Mouse (Mus musculus) erythroblast, embryonic 14.5 days (primary cell): ENCODE results near the gene Lrpprc. TPM values are rescaled to one million over a fixed set of nuclear protein-coding genes. Genes with fewer than 3 reads are reported as not detected.

Source experiments
- H3K27me3 ChIP-seq: 2 replicates; pipeline ENCODE4 v1.6.1; 2012; ENCODE audit warnings: inconsistent platforms; ENCODE audit not compliant: control insufficient read depth
- H3K36me3 ChIP-seq: 2 replicates; pipeline ENCODE4 v1.6.1; 2012; ENCODE audit warnings: mild to moderate bottlenecking, inconsistent platforms; ENCODE audit not compliant: control insufficient read depth
- H3K4me1 ChIP-seq: 2 replicates; pipeline ENCODE4 v1.6.1; 2012; ENCODE audit warnings: inconsistent platforms; ENCODE audit not compliant: control insufficient read depth
- H3K4me3 ChIP-seq: replicated peaks from 2 replicates; pipeline ENCODE3; 2012; ENCODE audit warnings: moderate library complexity, mild to moderate bottlenecking, inconsistent platforms
- H3K9me3 ChIP-seq: 2 replicates; pipeline ENCODE4 v1.6.1; 2012; ENCODE audit warnings: low read length, inconsistent platforms, mixed read lengths; ENCODE audit not compliant: control insufficient read depth
- GATA1 ChIP-seq: IDR thresholded peaks from 2 replicates; pipeline ENCODE4 v1.6.1; 2012; ENCODE audit warnings: low read length, inconsistent platforms, mixed read lengths
- TAL1 ChIP-seq: IDR thresholded peaks from 3 replicates; pipeline ENCODE4 v1.6.1; 2012; ENCODE audit warnings: low read length, inconsistent platforms, mixed read lengths
- polyA plus RNA-seq: library from polyadenylated mRNA; stranded (reverse); fragments of >175 nt; gene quantifications from 2 replicates; pipeline ENCODE4 v1.2.3, GENCODE M21; 2012

The Lrpprc gene
- polyA plus RNA-seq, 1 experiment = 0.31 TPM

DNA sequence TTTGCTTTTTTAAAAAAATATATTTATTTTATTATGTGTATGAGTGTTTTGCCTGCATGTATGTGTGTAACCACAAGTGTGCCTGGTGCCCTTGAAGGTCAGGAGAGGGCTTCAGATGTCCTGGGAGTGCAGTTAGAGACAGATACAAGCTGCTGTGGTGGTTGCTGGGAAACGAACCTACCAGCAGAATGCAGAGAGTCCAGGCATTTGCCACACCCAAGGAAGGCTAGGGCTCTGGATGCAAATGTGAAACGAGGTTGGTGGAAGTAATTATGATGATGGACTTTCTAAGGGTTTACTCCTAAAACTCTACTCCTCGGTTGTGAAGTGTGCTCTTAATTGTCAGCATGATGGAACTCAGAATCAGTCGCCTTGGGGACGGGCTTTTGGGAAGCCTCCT lies 1.4 kb upstream of the Lrpprc start:
- Histone ChIP-seq H3K9me3 (no peaks in the 10 kb centered on the region), H3K27me3 (no peaks in the 10 kb centered on the region), H3K4me3 (peak overlapping the region; percentile 86), H3K36me3 (peaks cover 34% of the 10 kb centered on the region), H3K4me1 (peaks cover 51% of the 10 kb centered on the region)
- no peak for TF ChIP-seq TAL1
- TF ChIP-seq GATA1 = no peak

DNA sequence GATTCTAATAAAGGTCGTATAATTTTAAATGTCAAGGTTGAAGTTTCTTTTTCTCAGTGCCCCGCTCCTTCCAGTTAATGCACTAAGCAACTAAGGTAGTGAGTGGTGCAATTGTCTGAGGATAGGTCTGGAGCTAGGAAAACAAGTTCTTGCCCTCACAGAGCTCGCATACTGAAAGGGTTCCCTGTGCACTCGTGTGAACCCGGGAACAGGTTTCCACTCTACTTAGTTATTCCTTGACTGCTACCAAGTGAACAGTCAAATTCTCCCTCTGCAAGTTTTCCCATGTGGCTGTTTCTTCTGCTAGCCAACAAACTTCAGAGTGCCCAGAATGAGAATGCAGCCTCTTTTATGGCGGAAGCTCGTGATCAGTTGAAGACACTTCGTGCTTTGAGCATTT lies 567 bp upstream of the Lrpprc start:
- no peaks in the 10 kb centered on the region for H3K27me3 ChIP-seq
- no peaks in the 10 kb centered on the region for H3K9me3 ChIP-seq
- peaks cover 42% of the 10 kb centered on the region for H3K36me3 ChIP-seq
- H3K4me1 ChIP-seq = peaks cover 56% of the 10 kb centered on the region
- TF ChIP-seq TAL1 (no peak), GATA1 (no peak)
- peak overlapping the region; percentile 86 for H3K4me3 ChIP-seq

DNA sequence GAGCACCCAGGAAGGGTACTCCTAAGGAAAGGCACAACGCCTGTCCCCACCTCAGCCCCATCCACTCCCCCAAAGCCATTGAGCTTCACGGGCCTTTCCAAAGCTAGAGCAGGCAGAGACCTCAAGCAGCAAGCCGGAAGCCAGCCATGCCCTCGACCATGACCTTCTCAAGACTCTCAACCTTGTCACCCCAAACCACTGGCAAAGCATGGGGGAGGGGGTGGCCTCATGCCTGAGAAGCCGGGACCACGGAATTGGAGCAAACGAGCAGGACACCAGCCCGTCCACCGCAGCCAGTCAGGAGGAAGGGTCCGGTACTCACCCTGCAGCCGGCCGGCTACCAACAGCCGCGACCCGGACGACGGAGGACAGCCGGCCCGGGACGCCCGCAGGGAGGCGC lies 546 bp downstream of the Lrpprc start:
- peak overlapping the region; percentile 86 for H3K4me3 ChIP-seq
- TF ChIP-seq TAL1 (no peak), GATA1 (no peak)
- peaks cover 60% of the 10 kb centered on the region for H3K4me1 ChIP-seq
- H3K27me3 ChIP-seq = no peaks in the 10 kb centered on the region
- peaks cover 53% of the 10 kb centered on the region for H3K36me3 ChIP-seq
- no peaks in the 10 kb centered on the region for H3K9me3 ChIP-seq

DNA sequence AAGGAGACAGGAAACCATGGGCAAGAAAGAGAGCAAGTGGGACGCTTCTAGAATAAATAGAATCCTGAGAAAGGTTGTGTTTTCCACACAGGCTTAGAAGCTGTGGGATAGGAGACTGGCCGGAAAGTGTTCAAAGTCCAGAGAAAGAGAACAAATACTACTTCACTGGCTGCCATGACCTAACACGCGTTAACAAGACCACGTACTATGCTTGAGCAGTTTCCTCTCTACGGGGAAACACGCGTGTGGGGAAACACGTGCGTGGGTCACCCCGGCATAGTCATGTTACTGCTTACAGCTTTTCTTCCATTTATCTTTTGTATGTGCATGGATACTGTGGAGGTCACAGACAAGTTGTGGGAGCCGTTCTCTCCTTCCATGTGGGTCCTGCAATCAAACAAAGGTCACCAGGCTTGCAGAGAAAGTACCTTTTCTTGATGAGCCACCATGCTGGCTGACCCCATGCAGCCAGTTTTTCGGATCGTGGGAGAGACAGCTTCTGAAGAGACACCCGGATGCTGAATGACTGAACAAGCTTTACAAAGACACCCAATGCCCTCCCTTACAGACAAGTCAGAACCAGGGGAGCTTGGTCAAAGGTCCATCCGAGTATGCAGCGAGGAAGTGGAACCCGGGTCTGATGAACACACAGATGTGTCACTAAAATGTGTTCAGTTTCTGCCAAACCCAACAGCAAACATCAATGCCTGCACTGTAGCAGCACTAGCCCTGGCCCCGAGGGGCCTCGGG lies 2.0 kb downstream of the Lrpprc start:
- H3K27me3 ChIP-seq = no peaks in the 10 kb centered on the region
- peak overlapping the region; percentile 86 for H3K4me3 ChIP-seq
- H3K9me3 ChIP-seq = no peaks in the 10 kb centered on the region
- H3K36me3 ChIP-seq = peaks cover 57% of the 10 kb centered on the region
- peaks cover 61% of the 10 kb centered on the region for H3K4me1 ChIP-seq
- TF ChIP-seq GATA1 = no peak
- no peak for TF ChIP-seq TAL1

DNA sequence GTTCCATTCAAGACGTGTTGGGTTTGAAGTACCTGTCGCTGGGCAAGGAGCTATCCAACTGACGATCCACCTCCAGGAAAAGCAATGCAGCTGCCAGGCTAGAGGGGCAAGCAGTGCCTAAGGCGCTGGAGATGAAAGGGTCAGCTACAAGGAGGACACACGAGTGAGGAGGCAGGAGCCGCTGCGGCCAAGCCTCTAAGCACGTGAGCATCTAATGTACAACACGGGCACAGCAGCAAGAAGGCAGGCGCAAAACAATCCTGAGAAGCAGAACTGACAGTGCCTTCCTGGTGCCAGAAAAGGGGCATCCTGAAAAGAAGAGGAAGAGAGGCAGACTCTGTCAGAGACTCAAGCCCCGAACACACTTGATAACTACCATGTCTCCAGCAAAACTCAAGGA lies 3.1 kb downstream of the Lrpprc start:
- TF ChIP-seq GATA1 = no peak
- no peak for TF ChIP-seq TAL1
- Histone ChIP-seq H3K4me1 (peaks cover 62% of the 10 kb centered on the region), H3K27me3 (no peaks in the 10 kb centered on the region), H3K9me3 (no peaks in the 10 kb centered on the region), H3K36me3 (peaks cover 58% of the 10 kb centered on the region), H3K4me3 (no peak overlapping the region)

DNA sequence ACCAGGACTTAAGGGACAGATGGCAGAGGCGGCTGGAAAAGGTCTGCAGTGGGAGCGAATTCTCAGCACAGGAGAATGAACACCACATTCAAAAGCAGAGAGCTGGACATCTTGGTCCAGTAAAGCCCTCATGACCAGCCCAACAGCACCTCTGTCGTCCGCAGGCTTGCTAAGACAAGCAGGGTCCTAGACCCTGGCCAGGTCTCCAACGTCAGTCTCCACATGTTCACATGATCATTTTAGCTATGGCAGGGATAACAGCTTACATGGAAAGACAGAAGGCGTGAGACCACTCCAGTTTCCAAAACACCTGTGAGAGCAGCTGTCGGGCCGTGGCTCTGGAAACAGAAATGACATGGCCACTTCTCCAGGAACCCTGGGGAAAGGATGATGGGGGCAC lies 3.7 kb downstream of the Lrpprc start:
- peaks cover 63% of the 10 kb centered on the region for H3K36me3 ChIP-seq

DNA sequence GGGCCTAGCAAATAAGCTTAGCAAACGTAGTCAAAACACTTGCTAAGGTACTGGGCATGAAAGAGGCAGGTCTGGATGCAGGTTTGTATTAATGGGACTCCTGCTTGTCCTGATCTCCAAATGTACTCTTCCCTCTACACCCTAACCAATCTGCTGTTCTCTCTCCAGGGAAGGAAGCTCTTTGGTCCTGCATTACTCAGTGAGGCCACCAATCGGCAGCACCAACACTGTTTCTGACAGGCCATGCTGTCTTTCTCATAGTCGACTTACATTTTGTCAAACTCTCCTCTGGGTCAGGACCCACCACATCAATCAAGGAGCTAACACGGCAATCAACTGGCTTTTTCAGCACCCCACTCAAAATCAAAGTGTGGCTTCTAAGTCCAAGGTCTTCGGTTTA lies 5.4 kb downstream of the Lrpprc start:
- Histone ChIP-seq H3K9me3 (no peaks in the 10 kb centered on the region), H3K4me1 (peaks cover 68% of the 10 kb centered on the region), H3K4me3 (no peak overlapping the region), H3K36me3 (peaks cover 79% of the 10 kb centered on the region), H3K27me3 (no peaks in the 10 kb centered on the region)
- no peak for TF ChIP-seq GATA1
- no peak for TF ChIP-seq TAL1

More for the DNA sequence above, 3.7 kb downstream of the Lrpprc start:
- H3K27me3 ChIP-seq = no peaks in the 10 kb centered on the region
- no peaks in the 10 kb centered on the region for H3K9me3 ChIP-seq
- H3K4me3 ChIP-seq = no peak overlapping the region
- no peak for TF ChIP-seq GATA1
- no peak for TF ChIP-seq TAL1
- H3K4me1 ChIP-seq = peaks cover 62% of the 10 kb centered on the region

DNA sequence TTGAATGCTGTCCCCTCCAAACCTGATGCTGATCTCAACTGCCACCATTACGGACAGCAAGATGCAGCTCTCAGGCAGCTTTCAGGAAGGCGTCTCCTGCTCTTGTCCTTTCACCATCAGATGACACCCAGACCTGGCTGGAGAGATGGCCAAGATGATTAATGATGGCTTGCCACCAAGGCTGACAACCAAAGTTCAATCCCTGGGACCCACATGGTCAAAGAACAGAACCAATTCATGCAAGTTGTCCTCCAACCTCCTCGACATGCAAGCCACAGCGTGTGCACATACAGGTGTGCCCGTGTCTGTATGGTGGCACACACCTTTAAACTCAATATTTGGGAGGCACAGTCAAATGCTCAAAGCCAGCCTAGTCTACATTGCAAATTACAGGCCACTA lies 7.1 kb downstream of the Lrpprc start:
- no peaks in the 10 kb centered on the region for H3K27me3 ChIP-seq
- H3K4me1 ChIP-seq = peaks cover 68% of the 10 kb centered on the region
- no peaks in the 10 kb centered on the region for H3K9me3 ChIP-seq
- peaks cover 85% of the 10 kb centered on the region for H3K36me3 ChIP-seq
- no peak overlapping the region for H3K4me3 ChIP-seq
- TF ChIP-seq TAL1 (no peak), GATA1 (no peak)

DNA sequence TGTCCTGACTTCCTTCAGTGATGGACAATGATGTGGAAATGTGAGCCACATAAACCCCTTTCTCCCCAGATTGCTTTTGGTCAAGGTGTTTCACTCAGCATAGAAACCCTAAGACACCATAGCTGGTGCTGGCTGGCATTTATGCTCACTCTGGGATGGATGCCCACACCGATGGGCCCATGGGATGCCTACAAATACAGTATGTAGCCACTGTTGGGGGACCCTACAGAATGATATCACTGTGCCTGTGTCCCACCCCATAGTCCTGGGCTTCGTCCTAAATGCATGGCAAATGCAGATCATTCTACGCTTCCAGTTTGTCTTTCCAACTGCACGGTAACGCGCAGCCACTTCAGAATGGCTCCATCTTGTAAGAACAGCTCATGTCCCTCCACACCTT lies 10.3 kb downstream of the Lrpprc start:
- Histone ChIP-seq H3K36me3 (peaks cover 65% of the 10 kb centered on the region), H3K4me1 (peaks cover 83% of the 10 kb centered on the region), H3K27me3 (no peaks in the 10 kb centered on the region), H3K4me3 (no peak overlapping the region), H3K9me3 (no peaks in the 10 kb centered on the region)
- TF ChIP-seq GATA1 = no peak
- no peak for TF ChIP-seq TAL1

DNA sequence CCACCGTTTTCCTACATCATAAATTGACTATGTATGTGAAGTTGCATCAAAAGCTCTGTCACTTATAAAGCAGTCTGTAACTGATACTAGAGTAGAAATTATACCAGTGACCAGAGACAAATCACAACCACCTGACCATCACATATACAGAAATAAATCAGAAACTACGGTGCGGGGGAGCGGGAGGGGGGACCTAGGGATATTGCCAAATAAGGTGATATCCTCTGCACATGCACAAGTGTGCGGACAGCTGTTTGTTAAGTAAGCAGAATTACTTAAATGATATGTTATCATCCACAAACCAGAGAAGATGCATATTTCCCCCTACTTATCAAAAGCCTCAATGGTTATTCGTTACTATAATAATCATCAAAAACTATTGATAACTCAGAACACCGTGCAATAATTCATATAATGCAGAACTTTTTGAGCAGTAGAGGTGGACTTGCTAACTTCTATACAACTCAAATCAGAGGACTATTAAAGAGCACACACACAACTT lies 12.1 kb downstream of the Lrpprc start:
- Histone ChIP-seq H3K36me3 (peaks cover 67% of the 10 kb centered on the region), H3K9me3 (no peaks in the 10 kb centered on the region), H3K27me3 (no peaks in the 10 kb centered on the region), H3K4me1 (peaks cover 91% of the 10 kb centered on the region), H3K4me3 (no peak overlapping the region)
- no peak for TF ChIP-seq TAL1
- no peak for TF ChIP-seq GATA1
